Mouse (Mus musculus): ENCODE results near the gene Ccdc183.
A peak's percentile ranks its signal among the peaks of the same experiment; 100 is the strongest.

DNA sequence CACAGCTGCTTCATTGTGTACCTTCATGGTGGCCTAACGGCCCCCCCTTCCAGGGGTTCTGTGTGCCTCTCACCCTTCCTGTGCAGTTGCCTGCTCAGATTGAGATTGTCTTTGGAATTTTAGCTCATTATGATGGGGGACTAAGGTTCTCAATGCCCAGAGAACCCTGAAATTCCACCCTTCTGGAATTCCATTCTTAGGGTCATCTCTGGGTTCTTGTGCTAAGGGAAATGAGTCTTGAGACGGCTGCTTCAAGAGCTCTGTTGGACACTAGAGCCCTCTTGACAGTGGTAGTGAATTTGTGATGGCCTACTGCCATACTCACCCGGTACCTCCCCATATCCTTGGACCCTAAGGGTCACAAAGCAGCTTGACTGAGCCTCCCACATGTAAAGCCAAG, at the start of gene Ccdc183:
- TF ChIP-seq POLR2A (IDR thresholded peaks at IDR 0.05; ENCODE audit: control insufficient read depth, low read depth, low read length) (0 out of 2 replicates have a peak, but pooled peaks have one; percentile 21), CTCF (IDR thresholded peaks at IDR 0.05; ENCODE audit: control insufficient read depth, insufficient read depth, insufficient replicate concordance, low read depth, low read length) (no peak)
